Mouse (Mus musculus) adrenal gland, postnatal 4 days (tissue): ENCODE results near the gene Dst. TPM values are rescaled to one million over a fixed set of nuclear protein-coding genes. Genes with fewer than 3 reads are reported as not detected.

Source experiments
- DNase-seq, 2 experiments: peaks; one replicate each; pipeline ENCODE4 v3.0.0; 2021 to 2022; ENCODE audit warnings: low spot score in 2 of 2, mixed read lengths in 2 of 2
- microRNA-seq: library from miRNA; unstranded; fragments of <30 nt; microRNA quantifications from one replicate; pipeline ENCODE4 v1.2.0, GENCODE M21; 2021
- total RNA-seq, 2 experiments: library from RNA; stranded (reverse); gene quantifications; 2 replicates each; pipeline ENCODE4 v1.2.3; 2021

The Dst gene
- total RNA-seq, 2 experiments from 2014 or later = 136 to 151 TPM

DNA sequence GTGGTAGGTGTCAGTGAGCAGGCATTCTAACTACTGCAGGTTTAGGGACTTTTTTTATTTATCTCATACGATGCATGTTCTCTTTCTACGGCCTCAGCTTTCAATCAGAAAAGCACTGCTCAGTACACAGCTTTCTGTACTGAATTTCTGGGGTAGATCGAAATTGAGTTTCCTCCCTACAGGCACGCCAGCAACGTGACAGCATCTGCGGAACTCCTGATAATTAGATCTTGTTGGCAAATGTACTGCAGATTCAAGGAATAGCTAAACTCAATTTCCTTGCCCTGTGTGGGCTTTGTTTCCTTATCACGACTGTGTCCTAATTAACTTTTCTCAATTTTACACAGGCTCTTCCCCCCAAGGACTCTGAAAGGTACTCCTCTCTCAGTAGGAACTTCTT lies 416.2 kb downstream of the Dst start:
- DNase-seq = no peak

DNA sequence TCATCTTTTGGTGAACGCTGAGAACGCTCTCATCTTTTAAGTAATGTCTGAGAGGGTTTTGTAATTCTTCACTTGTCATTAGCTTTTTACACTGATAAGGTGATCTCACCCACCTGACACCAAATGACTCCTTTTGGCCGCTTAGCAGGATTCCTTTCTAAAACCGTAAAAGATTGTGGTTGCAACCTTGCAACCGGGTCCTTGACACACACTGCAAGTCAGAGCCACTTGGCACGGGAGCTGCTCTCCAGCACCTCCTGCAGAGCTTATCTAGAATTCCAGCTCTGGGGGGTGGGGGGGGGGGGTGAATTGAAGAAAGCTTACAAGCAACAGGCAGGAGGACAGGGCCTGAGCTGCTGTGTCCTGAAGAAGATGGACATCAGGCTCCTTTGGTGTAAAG lies 420.6 kb downstream of the Dst start:
- no peak for DNase-seq

DNA sequence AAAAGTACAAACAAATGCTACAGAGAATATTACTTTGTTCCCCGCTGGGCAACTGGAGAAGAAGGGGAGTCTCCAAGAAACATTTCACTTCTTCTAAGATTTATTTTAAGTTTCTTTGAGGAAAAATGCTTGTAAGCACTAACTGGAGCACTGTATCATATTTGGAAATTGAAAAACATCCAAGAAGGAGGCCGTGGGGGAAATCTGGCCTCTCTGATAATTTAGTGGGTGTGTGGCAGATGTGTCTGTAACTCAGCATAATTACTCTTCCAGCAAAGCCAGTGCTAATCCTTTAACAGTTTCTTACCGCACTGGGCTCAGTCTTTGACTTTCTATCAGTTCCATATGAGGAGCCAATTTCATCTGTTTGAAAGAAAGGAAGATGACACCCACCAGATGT lies 423.7 kb downstream of the Dst start:
- no peak for DNase-seq

Small RNAs within 50 kb of the gene (microRNA-seq; reads per million reads assigned to microRNA genes)
- gene Mir6896 = not detected

Other genes starting within 250 kb of the Dst start
- gene Prim2, start 238.4 kb upstream of the Dst start, total RNA-seq = 10 to 100 TPM; 14.9 to 18.6 TPM
- gene Rab23, start 188.3 kb upstream of the Dst start, total RNA-seq = 10 to 100 TPM; 20.1 to 23.2 TPM
- 10 to 100 TPM; 22.3 to 25.7 TPM for gene Bag2, start 150.4 kb upstream of the Dst start, total RNA-seq
- gene Zfp451, start 93.6 kb upstream of the Dst start, total RNA-seq = 10 to 100 TPM; 45.7 to 46.4 TPM
- gene Bend6, start 409 bp upstream of the Dst start, total RNA-seq = 1 to 10 TPM; 2.1 to 2.5 TPM